Mouse (Mus musculus) megakaryocyte progenitor cell, adult 5-6 weeks (primary cell): ENCODE results near the gene Npw. TPM values are rescaled to one million over a fixed set of nuclear protein-coding genes. Genes with fewer than 3 reads are reported as not detected.
A peak's percentile ranks its signal among the peaks of the same experiment; 100 is the strongest.

Source experiments
- ATAC-seq: replicated peaks from 2 replicates; pipeline ENCODE4 v1.8.0; 2016; ENCODE audit warnings: mild to moderate bottlenecking, moderate TSS enrichment, inconsistent platforms; ENCODE audit not compliant: poor library complexity
- total RNA-seq, 2 experiments: library from RNA; stranded (forward) in 1 of 2; stranded (reverse) in 1 of 2; fragments of 157-497, 149-512 nt in 1 of 2; fragments of 200-1000 nt in 1 of 2; gene quantifications; 2 replicates each; pipeline versions ENCODE4 v1.2.3 to v1.2.4; 2015 to 2017

The Npw gene
- total RNA-seq, 2 experiments from 2014 or later: not detected

GRCm38 (mm10) chr17:24642791-24643343, 15.4 kb downstream of the Npw start:
- ATAC-seq: no peak

- no peak for ATAC-seq
Measured at GRCm38 (mm10) chr17:24641944-24642343, 16.3 kb downstream of the Npw start.

- no peak for ATAC-seq
Measured at GRCm38 (mm10) chr17:24640581-24640980, 17.7 kb downstream of the Npw start.

- ATAC-seq: no peak
Measured at GRCm38 (mm10) chr17:24640119-24640518, 18.1 kb downstream of the Npw start.

- no peak for ATAC-seq
Measured at GRCm38 (mm10) chr17:24639571-24639988, 18.7 kb downstream of the Npw start.

GRCm38 (mm10) chr17:24638840-24639239, 19.4 kb downstream of the Npw start:
- ATAC-seq: no peak

GRCm38 (mm10) chr17:24638214-24638613, 20.0 kb downstream of the Npw start:
- ATAC-seq: no peak

GRCm38 (mm10) chr17:24636781-24637481, 21.3 kb downstream of the Npw start:
- no peak for ATAC-seq

- no peak for ATAC-seq
Measured at GRCm38 (mm10) chr17:24635694-24636093, 22.6 kb downstream of the Npw start.

- no peak for ATAC-seq
Measured at GRCm38 (mm10) chr17:24635024-24635423, 23.2 kb downstream of the Npw start.

- no peak for ATAC-seq
Measured at GRCm38 (mm10) chr17:24633831-24634230, 24.4 kb downstream of the Npw start.

GRCm38 (mm10) chr17:24632813-24633449, 25.3 kb downstream of the Npw start:
- 0 out of 2 replicates have a peak, but pooled peaks have one; percentile 27 for ATAC-seq

- peak; percentile 85 for ATAC-seq
Measured at GRCm38 (mm10) chr17:24632167-24632812, 26.0 kb downstream of the Npw start, which contains the start of the genes Tsc2 and Nthl1. Tsc2 (minus strand) TSS chr17:24632630. Nthl1 (plus strand) TSS chr17:24632680.

GRCm38 (mm10) chr17:24630072-24630471, 28.2 kb downstream of the Npw start:
- no peak for ATAC-seq

- peak; percentile 81 for ATAC-seq
Measured at GRCm38 (mm10) chr17:24628646-24629045, 29.6 kb downstream of the Npw start.

- no peak for ATAC-seq
Measured at GRCm38 (mm10) chr17:24625472-24625871, 32.8 kb downstream of the Npw start.

- peak; percentile 95 for ATAC-seq
Measured at GRCm38 (mm10) chr17:24617561-24618194, 40.6 kb downstream of the Npw start.

- peak; percentile 77 for ATAC-seq
Measured at GRCm38 (mm10) chr17:24610711-24611110, 47.5 kb downstream of the Npw start.

- peak; percentile 85 for ATAC-seq
Measured at GRCm38 (mm10) chr17:24608874-24609273, 49.4 kb downstream of the Npw start.

- peak; percentile 46 for ATAC-seq
Measured at GRCm38 (mm10) chr17:24608370-24608769, 49.9 kb downstream of the Npw start.
